Mouse (Mus musculus) fat pad, adult 2 months (tissue): ENCODE measurements around the gene Asb17.

Source experiments
- DNase-seq: peaks from one replicate; pipeline ENCODE4 v3.0.0-alpha.2; 2011; ENCODE audit warnings: low read depth, low spot score; ENCODE audit errors: extremely low read depth

Asb17 gene

GRCm38 (mm10) chr3:153886296-153886695, 42.3 kb downstream of the Asb17 start:
- no peak for DNase-seq

- DNase-seq = no peak
Observed at GRCm38 (mm10) chr3:153888141-153888540, 44.1 kb downstream of the Asb17 start.

GRCm38 (mm10) chr3:153889188-153889781, 45.3 kb downstream of the Asb17 start:
- DNase-seq = no peak

- no peak for DNase-seq
Observed at GRCm38 (mm10) chr3:153895454-153895853, 51.4 kb downstream of the Asb17 start.

- DNase-seq = no peak
Observed at GRCm38 (mm10) chr3:153897216-153897615, 53.2 kb downstream of the Asb17 start.

GRCm38 (mm10) chr3:153901904-153902303, 57.9 kb downstream of the Asb17 start:
- no peak for DNase-seq

- DNase-seq = no peak
Observed at GRCm38 (mm10) chr3:153902595-153902994, 58.6 kb downstream of the Asb17 start.

- DNase-seq = no peak
Observed at GRCm38 (mm10) chr3:153904586-153904985, 60.6 kb downstream of the Asb17 start.
